Mouse (Mus musculus) erythroblast, embryonic 14.5 days (primary cell): Measurements from ENCODE around the gene Nsun7. TPM values are rescaled to one million over a fixed set of nuclear protein-coding genes. Genes with fewer than 3 reads are reported as not detected.

Experiments used
- H3K27me3 ChIP-seq: 2 replicates; pipeline ENCODE4 v1.6.1; 2012; ENCODE audit warnings: inconsistent platforms; ENCODE audit not compliant: control insufficient read depth
- H3K36me3 ChIP-seq: 2 replicates; pipeline ENCODE4 v1.6.1; 2012; ENCODE audit warnings: mild to moderate bottlenecking, inconsistent platforms; ENCODE audit not compliant: control insufficient read depth
- H3K4me1 ChIP-seq: 2 replicates; pipeline ENCODE4 v1.6.1; 2012; ENCODE audit warnings: inconsistent platforms; ENCODE audit not compliant: control insufficient read depth
- H3K4me3 ChIP-seq: replicated peaks from 2 replicates; pipeline ENCODE3; 2012; ENCODE audit warnings: moderate library complexity, mild to moderate bottlenecking, inconsistent platforms
- H3K9me3 ChIP-seq: 2 replicates; pipeline ENCODE4 v1.6.1; 2012; ENCODE audit warnings: low read length, inconsistent platforms, mixed read lengths; ENCODE audit not compliant: control insufficient read depth
- GATA1 ChIP-seq: IDR thresholded peaks from 2 replicates; pipeline ENCODE4 v1.6.1; 2012; ENCODE audit warnings: low read length, inconsistent platforms, mixed read lengths
- TAL1 ChIP-seq: IDR thresholded peaks from 3 replicates; pipeline ENCODE4 v1.6.1; 2012; ENCODE audit warnings: low read length, inconsistent platforms, mixed read lengths
- polyA plus RNA-seq: library from polyadenylated mRNA; stranded (reverse); fragments of >175 nt; gene quantifications from 2 replicates; pipeline ENCODE4 v1.2.3, GENCODE M21; 2012

The Nsun7 gene
- polyA plus RNA-seq, 1 experiment: not detected

- H3K9me3 ChIP-seq: no peaks in the 10 kb centered on the region
- TF ChIP-seq TAL1: no peak
- no peak for TF ChIP-seq GATA1
- no peaks in the 10 kb centered on the region for H3K27me3 ChIP-seq
- no peak overlapping the region for H3K4me3 ChIP-seq
- no peaks in the 10 kb centered on the region; the same call in 1 of the 2 replicates for H3K36me3 ChIP-seq
- H3K4me1 ChIP-seq: no peaks in the 10 kb centered on the region
Observed at GRCm38 (mm10) chr5:66302085-66302815, 42.6 kb downstream of the Nsun7 start.

- H3K27me3 ChIP-seq: no peaks in the 10 kb centered on the region
- no peaks in the 10 kb centered on the region for H3K4me1 ChIP-seq
- no peak for TF ChIP-seq GATA1
- TF ChIP-seq TAL1: no peak
- no peak overlapping the region for H3K4me3 ChIP-seq
- no peaks in the 10 kb centered on the region for H3K9me3 ChIP-seq
- no peaks in the 10 kb centered on the region; the same call in 1 of the 2 replicates for H3K36me3 ChIP-seq
Observed at GRCm38 (mm10) chr5:66302873-66303272, 43.2 kb downstream of the Nsun7 start.

- Histone ChIP-seq H3K36me3 (no peaks in the 10 kb centered on the region; the same call in 1 of the 2 replicates), H3K27me3 (no peaks in the 10 kb centered on the region), H3K4me3 (no peak overlapping the region), H3K4me1 (no peaks in the 10 kb centered on the region), H3K9me3 (no peaks in the 10 kb centered on the region)
- no peak; the same call in 1 of the 2 replicates for TF ChIP-seq GATA1
- no peak for TF ChIP-seq TAL1
Observed at GRCm38 (mm10) chr5:66304300-66305067, 44.8 kb downstream of the Nsun7 start.

- no peak overlapping the region for H3K4me3 ChIP-seq
- TF ChIP-seq TAL1 (no peak), GATA1 (no peak)
- H3K36me3 ChIP-seq: no peaks in the 10 kb centered on the region; the same call in 1 of the 2 replicates
Observed at GRCm38 (mm10) chr5:66305511-66305910, 45.8 kb downstream of the Nsun7 start.

GRCm38 (mm10) chr5:66310328-66310727 lies 50.6 kb downstream of the Nsun7 start:
- Histone ChIP-seq H3K27me3 (no peaks in the 10 kb centered on the region), H3K4me3 (no peak overlapping the region), H3K4me1 (no peaks in the 10 kb centered on the region), H3K9me3 (no peaks in the 10 kb centered on the region), H3K36me3 (no peaks in the 10 kb centered on the region; the same call in 1 of the 2 replicates)
- TF ChIP-seq GATA1 (no peak), TAL1 (no peak)

More at GRCm38 (mm10) chr5:66305511-66305910, 45.8 kb downstream of the Nsun7 start:
- H3K4me1 ChIP-seq: no peaks in the 10 kb centered on the region
- no peaks in the 10 kb centered on the region for H3K9me3 ChIP-seq
- no peaks in the 10 kb centered on the region for H3K27me3 ChIP-seq

GRCm38 (mm10) chr5:66310806-66311205 lies 51.1 kb downstream of the Nsun7 start:
- Histone ChIP-seq H3K4me3 (no peak overlapping the region), H3K27me3 (no peaks in the 10 kb centered on the region), H3K9me3 (no peaks in the 10 kb centered on the region), H3K36me3 (no peaks in the 10 kb centered on the region; the same call in 1 of the 2 replicates), H3K4me1 (no peaks in the 10 kb centered on the region)
- TF ChIP-seq TAL1 (no peak), GATA1 (no peak)

GRCm38 (mm10) chr5:66315791-66316190 lies 56.1 kb downstream of the Nsun7 start:
- Histone ChIP-seq H3K4me3 (no peak overlapping the region), H3K36me3 (no peaks in the 10 kb centered on the region; the same call in 1 of the 2 replicates), H3K4me1 (no peaks in the 10 kb centered on the region), H3K27me3 (no peaks in the 10 kb centered on the region), H3K9me3 (no peaks in the 10 kb centered on the region)
- TF ChIP-seq GATA1: no peak
- TF ChIP-seq TAL1: no peak

GRCm38 (mm10) chr5:66319341-66319740 lies 59.6 kb downstream of the Nsun7 start:
- Histone ChIP-seq H3K27me3 (no peaks in the 10 kb centered on the region), H3K9me3 (no peaks in the 10 kb centered on the region), H3K4me1 (no peaks in the 10 kb centered on the region), H3K36me3 (no peaks in the 10 kb centered on the region), H3K4me3 (no peak overlapping the region)
- TF ChIP-seq TAL1: no peak
- TF ChIP-seq GATA1: no peak

GRCm38 (mm10) chr5:66319827-66320404 lies 60.2 kb downstream of the Nsun7 start:
- no peaks in the 10 kb centered on the region for H3K4me1 ChIP-seq
- H3K36me3 ChIP-seq: no peaks in the 10 kb centered on the region
- H3K4me3 ChIP-seq: no peak overlapping the region
- H3K9me3 ChIP-seq: no peaks in the 10 kb centered on the region
- TF ChIP-seq TAL1: no peak
- TF ChIP-seq GATA1: no peak
- H3K27me3 ChIP-seq: no peaks in the 10 kb centered on the region
